Mouse (Mus musculus): ENCODE results near the gene Pbx4. TPM values are rescaled to one million over a fixed set of nuclear protein-coding genes. Genes with fewer than 3 reads are reported as not detected.

Gene Pbx4
- polyA plus RNA-seq (2015; fragmentation: Nextera tagmentation; extraction: Ambion mirVana): 50.9 and 58.8 TPM in 2 replicates

- Histone ChIP-seq H3K9me3 (no peaks in the 10 kb centered on the region), H3K9ac (peak within 1 kb of the TSS; percentile 80), H3K27me3 (no peaks in the 10 kb centered on the region), H3K4me3 (peak within 1 kb of the TSS; percentile 67), H3K4me2 (peak within 1 kb of the TSS; percentile 76), H3K27ac (replicated peaks) (peak within 1 kb of the TSS; percentile 90), H3K4me1 (replicated peaks) (peaks cover 28% of the 10 kb centered on the region), H3K36me3 (peaks cover 14% of the 10 kb centered on the region)
- ATAC-seq (ENCODE audit: low read depth): peak; percentile 99
- under 1% methylated on average over 38 of the region's 38 CpGs for WGBS
These were observed at the start of gene Pbx4 for GRCm38 (mm10) chr8:69832298-69832853. Gene Pbx4, plus strand, starts transcription at chr8:69832491.

DNA sequence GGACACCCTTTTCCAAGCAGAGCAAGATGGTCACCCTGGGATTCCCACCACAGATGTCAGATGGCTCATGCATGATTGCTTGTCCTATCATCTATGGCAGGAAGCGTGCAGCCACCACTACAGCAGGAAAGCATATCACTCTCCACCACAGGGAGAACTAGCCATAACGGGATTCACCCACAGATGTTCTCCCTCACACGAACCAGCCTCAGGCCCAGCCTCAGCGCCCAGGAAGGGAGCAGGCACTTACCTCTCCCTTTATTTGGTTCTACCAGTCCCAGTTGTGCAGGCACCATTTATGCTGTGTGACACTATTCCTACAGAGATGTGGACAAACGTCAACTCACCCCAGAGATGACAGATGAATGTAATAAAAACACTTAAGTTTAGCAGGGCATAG, 43.2 kb upstream of the Pbx4 start:
- no peak overlapping the region for H3K4me2 ChIP-seq
- H3K27ac ChIP-seq (replicated peaks): no peak overlapping the region
- no peaks in the 10 kb centered on the region for H3K27me3 ChIP-seq
- peaks cover 31% of the 10 kb centered on the region for H3K4me1 ChIP-seq (replicated peaks)
- ATAC-seq (ENCODE audit: low read depth): no peak
- no peak overlapping the region for H3K9ac ChIP-seq
- H3K36me3 ChIP-seq: peaks cover 9% of the 10 kb centered on the region
- WGBS: 87% methylated on average over 5 of the region's 5 CpGs
- no peak overlapping the region for H3K4me3 ChIP-seq
- H3K9me3 ChIP-seq: no peaks in the 10 kb centered on the region

- Histone ChIP-seq H3K27me3 (no peaks in the 10 kb centered on the region), H3K4me1 (replicated peaks) (peaks cover 31% of the 10 kb centered on the region), H3K27ac (replicated peaks) (no peak overlapping the region), H3K9me3 (no peaks in the 10 kb centered on the region), H3K4me2 (peak overlapping the region; percentile 92), H3K9ac (no peak overlapping the region), H3K36me3 (peaks cover 16% of the 10 kb centered on the region), H3K4me3 (peak overlapping the region; percentile 100; the same call in 1 of the 2 replicates)
- 76% methylated on average over 5 of the region's 5 CpGs for WGBS
- no peak for ATAC-seq (ENCODE audit: low read depth)
These were observed 42.6 kb upstream of the Pbx4 start for GRCm38 (mm10) chr8:69789731-69790130.

DNA sequence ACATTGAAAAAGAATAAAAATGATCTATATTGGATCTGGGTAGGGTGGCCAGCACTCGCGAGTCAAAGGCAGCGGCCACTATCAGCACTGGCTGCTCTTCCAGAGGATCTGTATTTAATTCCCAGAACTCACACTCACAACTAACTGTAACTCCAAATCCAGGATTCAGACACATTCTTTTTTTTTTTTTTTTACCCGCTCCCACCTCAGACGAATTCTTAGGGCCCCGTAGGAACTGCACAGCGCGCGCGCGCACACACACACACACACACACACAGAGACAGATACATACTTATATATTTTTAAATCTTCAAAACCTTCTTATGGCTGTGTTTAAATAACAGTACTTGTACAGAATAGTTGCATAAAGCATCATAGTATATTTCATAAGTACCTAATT, 41.9 kb upstream of the Pbx4 start:
- Histone ChIP-seq H3K36me3 (peaks cover 22% of the 10 kb centered on the region), H3K4me2 (peak overlapping the region; percentile 92), H3K9me3 (no peaks in the 10 kb centered on the region), H3K4me1 (replicated peaks) (peaks cover 31% of the 10 kb centered on the region), H3K27me3 (no peaks in the 10 kb centered on the region), H3K27ac (replicated peaks) (peak overlapping the region; percentile 86), H3K9ac (peak overlapping the region; percentile 98), H3K4me3 (peak overlapping the region; percentile 100)
- WGBS: 42% methylated on average over 11 of the region's 11 CpGs
- ATAC-seq (ENCODE audit: low read depth): peak; percentile 28; the same call in 1 of the 2 replicates

DNA sequence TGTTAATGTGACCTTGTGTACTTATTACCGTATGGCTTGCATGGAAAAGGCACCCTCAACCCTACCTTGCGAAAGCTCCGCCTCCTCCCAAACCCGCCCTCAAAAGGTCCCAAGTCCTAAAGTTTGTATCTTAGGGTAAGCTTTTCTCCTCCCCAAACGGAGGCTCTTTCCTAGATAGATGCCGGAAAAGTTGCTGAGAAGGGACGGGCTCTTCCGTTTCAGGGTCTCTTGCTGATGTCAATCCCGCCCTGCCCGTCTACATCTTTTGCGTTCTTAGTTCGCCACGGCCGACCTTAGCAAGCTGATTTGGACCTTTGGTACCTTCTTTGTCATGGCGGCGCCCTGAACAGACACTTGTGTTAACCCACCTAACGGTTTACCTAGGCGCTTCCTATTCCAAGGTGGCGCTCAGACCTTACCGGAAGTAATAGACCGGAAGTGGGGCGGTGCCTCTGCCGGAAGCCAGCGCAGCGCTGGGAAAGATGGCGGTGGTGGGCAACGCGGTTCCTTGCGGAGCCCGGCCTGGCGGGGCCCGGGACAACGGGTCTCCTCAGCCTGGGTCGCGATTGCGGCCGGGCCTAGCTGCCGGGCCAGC, 41.4 kb upstream of the Pbx4 start, which contains the start of the genes Atp13a1 and Zfp866:
Gene Atp13a1 (plus strand): TSS at position 391 of the 595 bp plus-strand sequence.
Gene Zfp866 (minus strand): TSS at position 406 of the 595 bp plus-strand sequence.
- H3K4me3 ChIP-seq: peak within 1 kb of the TSS; percentile 100
- H3K36me3 ChIP-seq: peaks cover 27% of the 10 kb centered on the region
- H3K27ac ChIP-seq (replicated peaks): peak within 1 kb of the TSS; percentile 86
- peak within 1 kb of the TSS; percentile 98 for H3K9ac ChIP-seq
- WGBS: under 1% methylated on average over 38 of the region's 38 CpGs
- ATAC-seq (ENCODE audit: low read depth): peak; percentile 97
- H3K27me3 ChIP-seq: no peaks in the 10 kb centered on the region
- peaks cover 31% of the 10 kb centered on the region for H3K4me1 ChIP-seq (replicated peaks)
- no peaks in the 10 kb centered on the region for H3K9me3 ChIP-seq
- peak within 1 kb of the TSS; percentile 92 for H3K4me2 ChIP-seq

DNA sequence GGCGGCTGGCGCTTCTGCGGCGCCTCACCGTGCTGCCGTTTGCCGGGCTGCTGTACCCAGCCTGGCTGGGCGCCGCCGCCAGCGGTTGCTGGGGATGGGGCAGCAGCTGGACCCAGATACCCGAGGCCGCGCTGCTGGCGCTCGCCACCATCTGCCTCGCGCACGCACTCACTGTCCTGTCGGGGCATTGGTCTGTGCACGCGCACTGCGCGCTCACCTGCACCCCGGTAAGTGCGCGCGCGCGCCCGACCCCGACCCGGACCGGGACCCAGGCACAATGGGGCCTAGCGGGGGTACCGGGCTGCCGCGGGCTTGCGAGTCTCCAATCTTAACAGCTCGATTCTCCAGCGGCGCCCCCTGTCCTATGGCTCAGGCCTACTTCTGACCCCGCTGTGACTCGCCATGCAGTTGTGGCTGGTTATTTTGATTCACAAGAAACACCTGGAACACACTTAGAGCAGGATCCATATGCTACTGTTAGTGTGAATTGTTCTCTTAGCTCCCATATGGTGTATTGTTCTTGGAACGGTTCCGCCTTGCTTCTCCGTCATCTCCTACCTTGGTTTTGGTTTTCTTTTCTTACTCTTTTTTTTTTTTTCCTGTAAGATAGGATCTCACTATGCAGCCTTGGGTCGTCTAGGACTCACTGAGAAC, 40.7 kb upstream of the Pbx4 start:
- Histone ChIP-seq H3K27ac (replicated peaks) (peak overlapping the region; percentile 86), H3K4me1 (replicated peaks) (peaks cover 31% of the 10 kb centered on the region), H3K27me3 (no peaks in the 10 kb centered on the region), H3K4me2 (peak overlapping the region; percentile 92), H3K4me3 (peak overlapping the region; percentile 100), H3K9ac (peak overlapping the region; percentile 98), H3K36me3 (peaks cover 34% of the 10 kb centered on the region), H3K9me3 (no peaks in the 10 kb centered on the region)
- 1% methylated on average over 48 of the region's 48 CpGs for WGBS
- peak; percentile 64 for ATAC-seq (ENCODE audit: low read depth)

DNA sequence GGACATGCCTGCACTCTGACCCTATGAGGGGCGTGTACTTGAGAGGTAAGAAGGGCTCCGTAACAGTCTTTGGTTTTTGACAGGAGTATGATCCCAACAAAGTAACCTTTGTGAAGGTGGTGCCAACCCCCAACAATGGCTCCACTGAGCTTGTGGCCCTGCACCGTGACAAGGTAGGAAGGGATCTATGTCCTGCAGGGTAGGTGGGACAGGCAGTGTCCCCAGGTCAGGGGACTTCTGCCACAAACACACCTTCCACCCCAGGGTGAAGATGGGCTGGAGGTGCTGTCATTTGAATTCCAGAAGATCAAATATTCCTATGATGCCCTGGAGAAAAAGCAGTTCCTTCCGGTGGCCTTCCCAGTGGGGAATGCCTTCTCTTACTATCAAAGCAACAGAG, 38.6 kb upstream of the Pbx4 start:
- no peak overlapping the region for H3K4me3 ChIP-seq
- no peaks in the 10 kb centered on the region for H3K27me3 ChIP-seq
- no peak for ATAC-seq (ENCODE audit: low read depth)
- peaks cover 31% of the 10 kb centered on the region for H3K4me1 ChIP-seq (replicated peaks)
- peaks cover 55% of the 10 kb centered on the region for H3K36me3 ChIP-seq
- no peak overlapping the region for H3K4me2 ChIP-seq
- 95% methylated on average over 4 of the region's 4 CpGs for WGBS
- H3K9me3 ChIP-seq: no peaks in the 10 kb centered on the region
- no peak overlapping the region for H3K9ac ChIP-seq
- H3K27ac ChIP-seq (replicated peaks): no peak overlapping the region

- H3K4me1 ChIP-seq (replicated peaks): peaks cover 31% of the 10 kb centered on the region
- no peak overlapping the region for H3K4me2 ChIP-seq
- no peak overlapping the region for H3K27ac ChIP-seq (replicated peaks)
- no peak overlapping the region for H3K9ac ChIP-seq
- ATAC-seq (ENCODE audit: low read depth): no peak
- WGBS: 96% methylated on average over 3 of the region's 3 CpGs
- peaks cover 59% of the 10 kb centered on the region for H3K36me3 ChIP-seq
- no peak overlapping the region for H3K4me3 ChIP-seq
- H3K27me3 ChIP-seq: no peaks in the 10 kb centered on the region
- no peaks in the 10 kb centered on the region for H3K9me3 ChIP-seq
These were observed 38.2 kb upstream of the Pbx4 start for GRCm38 (mm10) chr8:69794096-69794495.

DNA sequence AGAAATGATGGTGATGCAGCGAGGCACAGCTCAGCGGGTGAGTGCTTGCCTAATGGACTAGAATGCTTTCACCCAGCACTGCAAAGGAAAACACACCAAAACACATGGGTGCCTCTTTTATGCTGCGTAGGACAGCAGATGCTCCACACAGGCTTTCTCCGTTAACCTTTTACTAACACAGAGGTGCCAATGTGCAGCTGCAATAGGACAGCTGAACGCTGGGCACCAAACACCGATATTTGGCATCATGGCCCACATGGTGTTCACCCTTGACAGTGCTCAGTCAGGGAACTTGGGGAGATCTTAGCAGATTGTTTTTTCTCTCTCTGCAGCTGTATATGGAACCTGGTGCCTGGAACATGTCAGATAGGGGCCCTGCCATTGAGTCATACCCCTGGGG, 37.4 kb upstream of the Pbx4 start:
- 90% methylated on average over 6 of the region's 6 CpGs for WGBS
- Histone ChIP-seq H3K9me3 (no peaks in the 10 kb centered on the region), H3K4me1 (replicated peaks) (peaks cover 28% of the 10 kb centered on the region), H3K4me3 (no peak overlapping the region), H3K36me3 (peaks cover 67% of the 10 kb centered on the region), H3K27me3 (no peaks in the 10 kb centered on the region), H3K9ac (no peak overlapping the region), H3K27ac (replicated peaks) (no peak overlapping the region), H3K4me2 (no peak overlapping the region)
- no peak for ATAC-seq (ENCODE audit: low read depth)

GRCm38 (mm10) chr8:69796721-69797345, 35.5 kb upstream of the Pbx4 start:
- Histone ChIP-seq H3K27me3 (no peaks in the 10 kb centered on the region), H3K4me3 (no peak overlapping the region), H3K4me2 (no peak overlapping the region), H3K9me3 (no peaks in the 10 kb centered on the region), H3K27ac (replicated peaks) (no peak overlapping the region), H3K36me3 (peaks cover 87% of the 10 kb centered on the region), H3K4me1 (replicated peaks) (peaks cover 19% of the 10 kb centered on the region), H3K9ac (no peak overlapping the region)
- WGBS: 94% methylated on average over 16 of the region's 16 CpGs
- ATAC-seq (ENCODE audit: low read depth): no peak

DNA sequence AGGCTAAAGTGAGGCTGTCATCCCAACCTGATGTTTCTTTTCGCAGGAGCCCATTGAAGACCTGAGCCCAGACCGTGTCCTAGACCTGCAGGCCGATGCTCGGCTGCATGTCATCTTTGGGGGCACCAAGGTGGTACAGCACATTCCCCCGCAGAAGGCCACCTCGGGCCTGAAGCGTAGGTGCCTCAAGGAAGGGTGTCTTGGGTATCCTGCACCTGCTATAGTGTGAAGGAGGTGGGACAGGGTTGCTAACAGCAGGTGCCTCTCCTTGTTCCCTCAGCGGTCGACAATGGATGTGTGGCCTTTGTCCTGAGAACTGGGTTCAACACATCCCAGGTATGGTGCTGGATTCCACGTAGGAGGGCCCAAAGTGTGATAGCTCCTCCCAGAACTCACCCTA, 34.6 kb upstream of the Pbx4 start:
- no peak for ATAC-seq (ENCODE audit: low read depth)
- Histone ChIP-seq H3K9ac (no peak overlapping the region), H3K4me2 (no peak overlapping the region), H3K27me3 (no peaks in the 10 kb centered on the region), H3K4me3 (no peak overlapping the region), H3K4me1 (replicated peaks) (peaks cover 11% of the 10 kb centered on the region), H3K36me3 (peaks cover 95% of the 10 kb centered on the region), H3K9me3 (no peaks in the 10 kb centered on the region), H3K27ac (replicated peaks) (no peak overlapping the region)
- WGBS: 94% methylated on average over 10 of the region's 10 CpGs

DNA sequence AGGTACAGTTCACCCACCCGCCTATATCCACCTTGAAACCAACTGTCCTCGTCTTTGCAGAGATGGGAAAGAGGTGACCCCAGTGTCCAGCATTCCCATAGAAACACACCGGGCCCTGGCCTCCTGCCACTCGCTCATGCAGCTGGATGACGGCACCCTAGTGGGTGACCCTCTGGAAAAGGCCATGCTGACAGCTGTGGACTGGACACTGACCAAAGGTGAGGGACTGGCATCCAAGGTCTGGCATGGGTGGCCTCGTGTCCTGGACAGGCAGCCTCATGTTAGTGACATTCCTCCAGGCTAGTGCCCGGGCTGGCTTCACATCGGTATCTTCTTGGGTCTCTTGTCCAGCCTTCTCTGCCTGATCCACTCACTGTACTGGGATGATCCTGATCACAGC, 33.0 kb upstream of the Pbx4 start:
- no peaks in the 10 kb centered on the region for H3K4me1 ChIP-seq (replicated peaks)
- H3K4me2 ChIP-seq: no peak overlapping the region
- 91% methylated on average over 8 of the region's 8 CpGs for WGBS
- H3K9me3 ChIP-seq: no peaks in the 10 kb centered on the region
- no peak overlapping the region for H3K9ac ChIP-seq
- H3K27ac ChIP-seq (replicated peaks): no peak overlapping the region
- H3K36me3 ChIP-seq: peaks cover 100% of the 10 kb centered on the region
- ATAC-seq (ENCODE audit: low read depth): no peak
- no peaks in the 10 kb centered on the region for H3K27me3 ChIP-seq
- H3K4me3 ChIP-seq: no peak overlapping the region
